20 mouse cellular contexts compared by ENCODE assay signal in the genomic region with DNA sequence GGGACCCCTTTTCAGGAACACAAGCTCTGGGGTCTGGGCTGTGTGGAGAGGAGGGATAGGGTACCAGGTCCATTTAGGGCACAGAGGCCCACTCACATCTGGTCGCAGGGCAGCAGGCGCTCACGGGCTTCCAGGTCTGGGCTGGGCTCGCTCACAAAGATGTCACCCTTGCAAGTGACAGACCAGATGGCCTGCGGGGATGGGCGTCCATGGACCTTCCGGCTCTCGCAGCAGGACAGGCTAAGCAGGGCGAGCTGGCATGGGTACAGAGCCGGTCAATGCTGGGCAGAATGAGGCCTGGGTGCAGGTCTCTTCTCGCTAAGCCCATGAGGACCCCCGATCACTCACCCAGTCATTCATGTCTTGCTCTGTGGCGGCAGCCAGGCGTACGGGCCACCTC. TPM values are rescaled to one million over a fixed set of nuclear protein-coding genes. Genes with fewer than 3 reads are reported as not detected.
A peak's percentile ranks its signal among the peaks of the same experiment; 100 is the strongest.
DNase-seq lines count a peak whose midpoint lies in the region.
"Had no signal": no experiment of that assay in that cellular context is flagged by ENCODE, and none has a peak within 500 bp of the region (broad histone marks: within the 10 kb centered on the region; RNA-seq: fewer than 3 reads in every experiment).

No protein-coding gene starts in this region.

- H3K4me3 ChIP-seq in heart, embryonic 10.5 days = no peak overlapping the region
- H3K4me3 ChIP-seq: embryonic facial prominence, embryonic 12.5 days; embryonic facial prominence, embryonic 15.5 days; forebrain, embryonic 12.5 days; forebrain, embryonic 15.5 days; heart, embryonic 13.5 days; hindbrain, embryonic 15.5 days had no signal

- H3K27me3 ChIP-seq in heart, embryonic 10.5 days (ENCODE audit: insufficient read depth, poor library complexity, severe bottlenecking) = no peaks in the 10 kb centered on the region
- H3K27me3 ChIP-seq: embryonic facial prominence, embryonic 12.5 days; embryonic facial prominence, embryonic 15.5 days; forebrain, embryonic 12.5 days; forebrain, embryonic 15.5 days; heart, embryonic 13.5 days; hindbrain, embryonic 15.5 days had no signal

- DNase-seq in cerebellum, adult 11-12 months = peak; percentile 67
- no peak for DNase-seq in cerebellum, postnatal 14 days
- DNase-seq in cerebellum, adult 9-11 months = peak; percentile 71
- DNase-seq in cerebellum, postnatal 4 days (ENCODE audit: low spot score in 2 of 2) = no peak
- DNase-seq in heart, embryonic 10.5 days (ENCODE audit: low spot score) = peak; percentile 73
- no peak for DNase-seq in heart, adult 18-20 months
- peak; percentile 48 for DNase-seq in brain, adult 2 months (ENCODE audit: low read depth, low spot score)
- DNase-seq: adrenal gland, adult 8-10 months; adrenal gland, postnatal 25 days; cerebellum, adult 8-10 months; gastrocnemius, postnatal 25 days; kidney, adult 2 months had no signal

- H3K36me3 ChIP-seq in heart, embryonic 10.5 days = peaks cover 82% of the 10 kb centered on the region

- H3K27ac ChIP-seq in heart, embryonic 10.5 days = no peak overlapping the region
- H3K27ac ChIP-seq: embryonic facial prominence, embryonic 12.5 days; embryonic facial prominence, embryonic 15.5 days; forebrain, embryonic 12.5 days; forebrain, embryonic 15.5 days; heart, embryonic 13.5 days; hindbrain, embryonic 15.5 days had no signal

- 92% methylated on average over 15 of the region's 15 CpGs for WGBS in heart, embryonic 10.5 days

- 0 out of 2 replicates have a peak, but pooled peaks cover 6% of the 10 kb centered on the region for H3K9me3 ChIP-seq in heart, embryonic 10.5 days
- H3K9me3 ChIP-seq: embryonic facial prominence, embryonic 12.5 days; embryonic facial prominence, embryonic 15.5 days; forebrain, embryonic 15.5 days had no signal

- 0 out of 2 replicates have a peak, but pooled peaks cover under 1% of the 10 kb centered on the region for H3K4me1 ChIP-seq in heart, embryonic 10.5 days
- H3K4me1 ChIP-seq: embryonic facial prominence, embryonic 12.5 days; embryonic facial prominence, embryonic 15.5 days; forebrain, embryonic 12.5 days; forebrain, embryonic 15.5 days; heart, embryonic 13.5 days; hindbrain, embryonic 15.5 days had no signal

RNA-seq across cellular contexts. Expression of a gene that starts 16.0 kb away (rescaled TPM):
- polyA plus RNA-seq in heart, embryonic 10.5 days (2016; fragmentation: Nextera tagmentation; extraction: Ambion mirVana) = 1.3 TPM in 2 replicates
- total RNA-seq in heart, adult 18-20 months (2021) = under 1 TPM in 1 of 2 experiments, not detected in 1; 0.07 TPM
- total RNA-seq: gastrocnemius, adult 8-10 months; gastrocnemius, postnatal 25 days; heart, postnatal 25 days had no signal

RNA-seq across cellular contexts. Expression of a gene that starts 17.3 kb away (rescaled TPM):
- 15.1 and 18.7 TPM in 2 replicates for polyA plus RNA-seq in heart, embryonic 10.5 days (2016; fragmentation: Nextera tagmentation; extraction: Ambion mirVana)
- 10 to 100 TPM; 27.1 to 27.3 TPM for total RNA-seq in heart, adult 18-20 months (2021)

RNA-seq across cellular contexts. Expression of a gene that starts 38.2 kb away (rescaled TPM):
- polyA plus RNA-seq in heart, embryonic 10.5 days (2016; fragmentation: Nextera tagmentation; extraction: Ambion mirVana) = 104 and 110 TPM in 2 replicates
- total RNA-seq in heart, adult 18-20 months (2021) = 100 to 1,000 TPM; 149 to 160 TPM

Comparison
In these comparisons a context has a peak if more than half of its experiments do, and no peak if none do; other contexts are left out.
1. DNase-seq: peak in cerebellum, adult 11-12 months (single experiment), cerebellum, adult 9-11 months (single experiment), heart, embryonic 10.5 days (single experiment) and brain, adult 2 months (single experiment); none in cerebellum, postnatal 14 days (0 of 2), cerebellum, postnatal 4 days (0 of 2) and heart, adult 18-20 months (0 of 2).